Mouse (Mus musculus) T-helper 1 cell (primary cell): Measurements from ENCODE around the gene Hp1bp3.

ENCODE experiments used
- in situ Hi-C: fragments of 300-600 bp; cut with MboI, MseI; formaldehyde crosslinking; loops from one replicate; pipeline ENCODE4 v1.15.1; 2025; ENCODE audit warnings: high pct_unique_total_duplicates

Hp1bp3 gene

DNA sequence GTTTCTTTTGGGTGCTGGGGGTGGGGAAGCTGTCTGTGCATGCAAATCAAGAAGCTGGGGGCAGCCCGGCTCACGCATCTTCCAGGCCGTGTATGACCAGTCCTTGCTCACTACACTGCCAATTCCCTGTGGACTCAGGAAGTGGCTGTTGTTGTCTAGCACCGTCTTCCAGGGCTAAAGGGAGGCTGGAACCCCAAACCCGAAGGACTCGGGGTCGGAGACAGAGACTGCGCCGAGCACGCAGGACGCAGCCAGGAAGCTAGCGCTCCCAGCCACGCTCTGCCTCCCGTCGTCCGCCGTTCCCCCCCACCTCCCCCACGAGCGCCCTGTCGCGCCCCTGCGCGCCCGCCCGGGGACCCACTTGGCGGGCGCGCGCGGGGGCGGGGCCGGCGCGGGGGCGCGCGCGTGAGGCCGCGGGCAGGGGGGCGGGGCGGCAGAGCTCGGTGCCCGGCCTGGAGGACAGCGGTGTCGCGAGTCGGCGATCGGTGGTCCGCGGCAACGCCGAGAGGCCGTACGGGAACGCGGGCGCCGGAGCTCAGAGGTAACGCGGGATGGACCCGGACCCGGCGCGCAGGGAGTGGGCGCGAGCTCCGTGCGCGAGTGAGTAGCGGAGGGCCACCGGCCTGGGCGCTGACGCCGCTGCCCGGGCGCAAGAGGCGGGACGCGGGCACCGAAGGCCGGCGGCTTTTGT lies at the start of gene Hp1bp3:
TSS of gene Hp1bp3 (plus strand) at position 97 of the 691 bp plus-strand sequence.
- in situ Hi-C loops, result loop anchor here (10.0 to 25.0 kb wide), 2 partner anchors 342 to 1221 kb away; no protein-coding TSS in a partner anchor

DNA sequence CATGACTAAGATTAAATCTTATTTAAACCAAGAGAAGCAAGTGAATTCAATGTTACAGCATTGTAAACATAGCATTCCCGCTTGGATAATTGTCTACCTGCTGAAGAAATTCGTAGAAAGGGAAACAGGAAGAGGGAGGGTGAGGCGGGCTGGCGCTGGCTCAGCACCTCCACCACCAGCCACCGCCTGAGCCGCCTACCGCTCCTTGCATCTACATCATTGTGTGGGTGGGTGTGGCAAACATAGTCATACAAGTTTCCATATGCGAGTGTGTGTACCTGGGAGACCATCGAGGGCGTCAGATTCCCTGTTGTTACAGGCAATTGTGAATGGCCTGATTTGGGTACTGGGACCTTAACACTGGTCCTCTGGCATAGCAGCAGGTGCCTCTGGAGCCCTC lies 49.6 kb upstream of the Hp1bp3 start:
- in situ Hi-C loops, result no loop called here

DNA sequence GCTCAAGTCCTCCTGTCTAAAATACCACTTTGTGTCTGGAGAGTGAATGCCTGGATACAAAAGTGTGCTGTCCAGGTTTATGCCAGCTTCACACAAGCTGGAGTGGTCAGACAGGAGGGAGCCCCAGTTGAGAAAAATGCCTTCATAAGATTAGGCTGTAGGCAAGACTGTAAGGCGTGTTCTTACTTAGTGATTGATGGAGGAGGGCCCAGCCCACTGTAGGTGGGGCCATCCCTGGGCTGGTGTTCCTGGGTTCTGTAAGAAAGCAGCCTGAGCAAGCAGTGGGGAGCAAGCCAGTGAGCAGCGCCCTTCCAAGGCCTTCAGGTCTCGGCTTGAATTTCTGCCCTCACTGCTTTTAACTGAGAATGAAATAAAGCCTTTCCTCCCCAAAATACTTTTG lies 47.9 kb upstream of the Hp1bp3 start:
- in situ Hi-C loops, result no loop called here

DNA sequence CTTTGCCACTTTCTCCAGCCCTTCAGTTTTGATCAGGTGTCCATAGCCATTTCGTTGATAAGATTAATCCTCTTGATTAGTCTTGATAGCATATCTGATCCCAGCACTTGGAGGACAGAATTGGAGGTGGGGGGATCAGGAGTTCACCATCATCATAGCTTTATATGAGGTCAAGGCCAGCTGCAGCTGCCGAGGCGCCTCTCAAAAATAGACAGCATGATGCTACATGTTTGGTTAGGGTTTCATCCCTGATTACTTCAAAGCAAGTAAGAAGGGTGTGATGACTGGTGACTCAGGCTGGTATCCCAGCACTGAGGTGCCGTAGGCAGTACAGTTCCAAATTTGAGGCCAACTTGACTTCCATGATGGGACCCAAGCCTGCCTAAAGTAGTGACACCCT lies 46.7 kb upstream of the Hp1bp3 start:
- in situ Hi-C loops, result no loop called here

DNA sequence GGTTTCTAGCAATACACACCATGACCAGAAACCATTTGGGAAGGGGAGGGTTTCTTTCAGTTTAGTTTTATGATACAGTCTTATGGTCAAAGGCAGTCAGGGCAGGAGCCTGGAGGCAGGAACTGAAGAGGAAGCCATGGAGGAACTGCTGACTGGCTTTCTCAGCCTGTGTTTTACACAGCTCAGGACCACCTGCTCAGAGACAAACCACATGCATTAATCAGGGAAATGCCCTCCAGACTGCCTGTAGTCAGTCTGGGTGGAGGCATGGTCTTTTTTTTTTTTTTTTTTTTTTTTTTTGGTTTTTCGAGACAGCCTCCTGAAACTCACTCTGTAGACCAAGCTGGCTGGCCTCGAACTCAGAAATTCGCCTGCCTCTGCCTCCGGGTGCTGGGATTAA lies 43.4 kb upstream of the Hp1bp3 start:
- in situ Hi-C loops, result no loop called here

DNA sequence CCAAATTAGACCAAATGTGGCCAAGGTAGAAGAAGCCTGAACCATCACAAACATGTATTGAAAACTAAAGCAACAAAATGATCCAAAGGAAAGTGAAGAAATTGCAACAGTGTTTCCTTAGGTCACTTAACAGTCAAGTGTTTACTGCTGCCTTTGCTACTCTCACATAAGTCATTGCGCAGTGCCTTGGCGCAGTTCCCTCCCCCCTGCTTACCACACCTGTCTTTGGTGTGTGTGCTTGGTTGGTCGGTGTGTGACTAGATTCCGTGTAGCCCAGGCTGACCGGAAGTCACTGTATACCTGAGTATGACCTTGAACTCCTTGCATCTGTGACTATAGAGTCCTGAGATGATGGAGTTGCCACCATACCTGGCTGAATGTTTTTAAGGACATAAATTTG lies 36.7 kb upstream of the Hp1bp3 start:
- in situ Hi-C loops, result no loop called here

DNA sequence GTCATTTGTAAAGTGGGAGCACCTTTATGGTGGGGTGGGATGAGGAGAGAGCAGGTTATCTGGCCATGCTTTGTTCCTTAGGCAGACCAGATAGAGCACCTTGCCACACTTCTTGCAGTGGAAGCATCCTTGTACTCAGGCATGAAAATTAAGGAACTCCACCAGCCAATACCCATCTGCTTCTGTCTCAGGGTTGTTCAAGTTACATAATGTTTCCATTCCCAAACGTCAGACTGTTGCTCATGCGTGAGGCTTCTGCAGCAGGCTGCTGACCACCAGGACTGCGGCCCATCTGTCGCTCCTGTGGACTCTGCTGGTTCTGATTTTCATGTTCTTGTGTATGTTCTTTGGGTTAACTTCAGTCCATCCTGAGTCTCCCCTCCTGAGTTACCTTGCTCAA lies 35.4 kb upstream of the Hp1bp3 start:
- in situ Hi-C loops, result no loop called here

DNA sequence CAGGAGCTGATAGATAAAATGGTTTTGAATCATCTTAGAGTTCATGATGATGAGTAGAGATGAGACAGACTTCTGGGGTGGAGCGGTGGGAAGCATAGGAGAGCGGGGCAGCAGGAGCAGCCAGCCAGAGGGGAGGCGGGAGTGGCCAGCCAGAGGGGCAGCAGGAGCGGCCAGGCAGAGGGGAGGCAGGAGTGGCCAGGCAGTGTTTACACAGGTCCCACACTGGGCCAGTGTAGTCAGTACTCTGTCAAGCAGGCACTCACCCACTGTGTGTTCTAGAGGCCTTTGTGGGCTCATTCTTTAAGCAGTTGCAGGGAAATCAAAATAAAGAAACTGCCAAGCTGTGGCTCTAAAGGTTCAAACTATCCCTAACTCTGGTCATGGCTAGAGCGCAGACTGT lies 32.0 kb upstream of the Hp1bp3 start:
- in situ Hi-C loops, result no loop called here

DNA sequence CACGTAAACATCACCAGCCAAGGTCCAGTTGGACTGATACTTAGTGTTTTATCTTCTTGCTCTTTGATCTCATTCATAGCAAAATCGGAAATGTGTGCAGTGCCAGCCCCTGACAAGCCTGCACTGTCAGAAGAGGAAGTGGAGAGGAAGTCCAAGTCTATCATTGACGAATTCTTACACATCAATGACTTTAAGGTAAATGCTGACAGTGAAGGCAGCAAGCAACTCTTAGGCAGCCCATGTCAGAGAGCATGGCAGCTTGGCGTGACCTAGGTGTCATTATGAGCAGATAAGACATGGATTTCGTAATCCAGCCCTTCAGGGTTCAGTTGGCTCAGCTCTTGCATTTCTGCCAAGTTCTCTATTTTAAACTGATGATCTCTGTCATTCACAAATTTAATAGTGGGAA lies 31.5 kb upstream of the Hp1bp3 start:
- in situ Hi-C loops, result no loop called here

DNA sequence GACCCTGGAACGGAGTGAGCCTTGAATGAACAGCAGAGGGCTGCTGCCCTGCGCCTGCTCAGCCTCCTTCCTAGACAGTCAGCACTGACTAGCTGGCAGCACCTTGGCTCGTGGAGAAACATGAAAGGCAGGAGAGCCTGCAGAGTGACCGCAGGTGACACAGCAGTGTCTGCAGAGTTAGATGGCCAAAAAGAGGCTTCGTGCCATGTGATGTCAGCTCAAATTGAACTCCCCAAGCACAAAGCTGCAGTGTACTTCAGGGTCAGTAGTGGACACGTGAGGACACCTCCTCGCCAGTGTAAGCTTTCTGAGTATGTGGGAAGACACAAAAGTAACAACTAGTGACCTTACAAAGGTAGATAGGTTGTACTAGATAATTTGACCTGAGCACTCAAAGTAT lies 30.1 kb upstream of the Hp1bp3 start:
- in situ Hi-C loops, result no loop called here

DNA sequence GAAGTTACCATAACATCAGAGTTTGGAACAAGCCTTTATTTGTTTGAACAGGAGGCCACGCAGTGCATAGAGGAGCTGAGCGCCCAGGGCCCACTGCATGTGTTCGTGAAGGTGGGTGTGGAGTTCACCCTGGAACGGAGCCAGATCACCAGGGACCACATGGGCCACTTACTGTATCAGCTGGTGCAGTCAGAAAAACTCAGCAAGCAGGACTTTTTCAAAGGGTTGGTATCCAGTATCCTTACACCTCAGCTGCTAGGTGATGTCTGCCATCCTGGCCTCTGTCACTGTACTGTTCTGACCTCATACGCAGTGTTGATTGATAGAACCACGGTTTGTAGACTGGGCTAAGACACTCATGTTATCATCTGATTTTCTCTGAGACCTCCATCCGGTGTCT lies 28.1 kb upstream of the Hp1bp3 start:
- in situ Hi-C loops, result no loop called here

DNA sequence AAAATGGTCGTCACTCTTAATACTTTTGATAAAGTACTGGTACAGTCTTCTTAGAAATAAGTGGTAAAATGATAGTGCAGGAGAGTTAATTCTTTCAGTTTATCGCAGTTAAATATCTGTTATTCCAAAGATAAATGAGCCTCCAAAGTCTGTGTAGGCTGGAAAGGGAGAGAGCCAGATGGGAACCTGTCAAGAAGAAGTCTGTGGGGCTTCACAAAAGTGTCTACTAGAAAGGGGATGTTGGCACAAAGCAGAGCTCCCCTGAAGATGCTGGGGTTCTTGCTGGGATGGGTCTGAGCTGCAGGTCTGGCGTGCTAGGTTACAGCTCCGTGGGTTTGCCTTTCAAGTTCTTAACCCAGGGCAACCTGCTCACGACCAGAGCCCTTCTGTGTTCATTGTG lies 23.5 kb upstream of the Hp1bp3 start:
- in situ Hi-C loops, result no loop called here

DNA sequence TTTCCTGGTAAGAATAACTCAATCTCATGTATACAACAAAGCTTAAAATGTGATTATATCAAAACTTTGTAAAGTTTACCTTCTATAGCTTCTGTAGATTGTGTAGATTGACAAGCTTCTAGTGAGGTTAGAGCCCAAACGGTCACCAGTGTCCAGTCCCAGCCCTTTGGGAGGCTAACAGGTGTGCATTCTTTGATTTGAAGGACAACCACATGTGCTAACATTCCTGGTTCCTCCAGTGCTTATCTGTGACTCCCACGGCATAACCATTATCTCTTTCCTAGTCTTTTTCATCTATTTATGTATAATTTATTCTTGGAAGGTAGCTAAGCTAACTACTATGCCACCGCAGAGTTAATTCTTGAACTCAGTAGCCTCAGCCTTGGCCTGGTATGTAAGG lies 15.3 kb upstream of the Hp1bp3 start:
- in situ Hi-C loops, result loop anchor here (25.0 kb wide), 1 partner anchor 1237 kb away; no protein-coding TSS in a partner anchor

DNA sequence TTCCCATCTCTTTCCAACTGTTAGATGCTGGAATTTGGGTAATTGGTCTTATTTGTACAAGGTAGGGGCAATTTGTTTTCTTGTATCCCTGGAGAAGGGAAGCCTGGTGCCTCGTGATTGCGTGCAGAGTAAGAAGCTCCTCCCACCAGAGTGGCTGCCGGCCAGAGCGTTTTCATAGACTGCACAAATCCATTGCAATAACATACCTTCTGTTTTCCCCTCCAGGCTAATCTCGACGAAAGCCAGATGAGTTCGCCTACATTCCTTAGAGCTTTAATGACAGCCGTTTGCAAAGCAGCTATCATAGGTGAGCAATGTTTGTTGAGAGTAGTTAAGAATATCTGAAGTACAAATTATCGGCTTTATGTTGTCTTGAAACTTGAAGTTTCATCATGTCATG lies 14.4 kb upstream of the Hp1bp3 start:
- in situ Hi-C loops, result loop anchor here (25.0 kb wide), 1 partner anchor 1236 kb away; no protein-coding TSS in a partner anchor

DNA sequence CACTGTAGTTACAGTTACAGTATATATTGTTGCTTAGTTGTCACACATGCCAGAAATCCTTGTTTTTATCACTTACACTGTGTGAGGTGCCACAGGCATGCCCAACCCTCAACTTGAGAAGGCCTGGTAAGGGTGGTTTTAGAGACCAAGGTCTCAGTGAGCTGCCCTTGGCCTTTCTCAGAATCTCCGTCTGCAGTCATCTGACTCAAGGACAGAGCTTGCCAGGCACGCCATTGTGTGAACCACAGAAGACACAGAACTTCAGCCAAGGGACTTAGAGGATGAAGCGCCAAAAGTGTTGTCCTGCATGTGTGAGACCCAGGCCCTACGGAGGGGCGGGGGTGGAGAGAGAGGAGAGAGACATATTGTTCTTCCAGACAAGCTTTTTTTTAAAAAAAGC lies 6.0 kb upstream of the Hp1bp3 start:
- in situ Hi-C loops, result loop anchor here (10.0 to 25.0 kb wide), 2 partner anchors 335 to 1227 kb away; no protein-coding TSS in a partner anchor

DNA sequence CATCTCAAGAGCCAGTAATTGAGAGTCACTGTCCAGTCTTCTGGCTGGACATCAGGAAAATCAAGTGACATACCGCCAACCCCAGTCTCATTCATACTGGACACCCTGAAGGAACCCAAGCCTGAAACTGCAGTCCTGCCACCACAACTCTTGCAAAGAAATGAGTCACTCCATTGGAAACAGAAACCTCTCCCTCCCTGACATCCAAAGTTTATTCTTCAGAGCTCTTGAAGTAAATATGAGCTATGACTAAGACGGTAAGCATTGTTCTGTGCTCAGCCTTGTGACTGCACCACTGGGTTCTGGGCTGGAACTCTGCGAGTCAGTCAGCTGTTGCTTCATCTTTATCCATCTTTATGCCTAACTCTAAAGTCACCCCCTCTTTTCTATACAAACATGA lies 2.2 kb upstream of the Hp1bp3 start:
- in situ Hi-C loops, result loop anchor here (10.0 to 25.0 kb wide), 2 partner anchors 339 to 1223 kb away; no protein-coding TSS in a partner anchor

DNA sequence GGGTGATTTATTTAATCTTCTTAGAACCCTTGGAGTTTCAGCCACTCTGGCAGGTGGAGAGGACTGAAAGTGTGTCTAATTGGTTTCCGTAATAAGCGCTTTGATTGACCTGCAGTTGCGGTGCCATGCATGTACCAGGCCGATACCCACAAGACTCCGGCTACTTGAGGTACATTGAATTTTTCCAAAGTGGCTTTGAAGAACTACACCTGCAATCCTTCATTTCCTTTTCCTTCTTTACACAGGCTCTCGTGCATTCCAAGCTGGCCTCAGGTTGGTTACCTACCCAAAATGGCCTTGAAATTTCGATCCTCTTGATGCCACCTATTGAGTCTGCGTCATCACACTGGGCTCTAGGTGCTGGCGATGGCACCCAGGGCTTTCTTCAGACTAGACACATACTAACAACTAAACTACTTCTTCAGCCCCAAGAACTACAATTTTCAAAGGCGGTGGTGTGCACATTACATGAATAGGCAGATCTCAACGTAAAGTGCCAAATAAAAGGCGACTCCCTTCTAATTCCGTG lies 361 bp upstream of the Hp1bp3 start:
- in situ Hi-C loops, result loop anchor here (10.0 to 25.0 kb wide), 2 partner anchors 341 to 1222 kb away; no protein-coding TSS in a partner anchor

DNA sequence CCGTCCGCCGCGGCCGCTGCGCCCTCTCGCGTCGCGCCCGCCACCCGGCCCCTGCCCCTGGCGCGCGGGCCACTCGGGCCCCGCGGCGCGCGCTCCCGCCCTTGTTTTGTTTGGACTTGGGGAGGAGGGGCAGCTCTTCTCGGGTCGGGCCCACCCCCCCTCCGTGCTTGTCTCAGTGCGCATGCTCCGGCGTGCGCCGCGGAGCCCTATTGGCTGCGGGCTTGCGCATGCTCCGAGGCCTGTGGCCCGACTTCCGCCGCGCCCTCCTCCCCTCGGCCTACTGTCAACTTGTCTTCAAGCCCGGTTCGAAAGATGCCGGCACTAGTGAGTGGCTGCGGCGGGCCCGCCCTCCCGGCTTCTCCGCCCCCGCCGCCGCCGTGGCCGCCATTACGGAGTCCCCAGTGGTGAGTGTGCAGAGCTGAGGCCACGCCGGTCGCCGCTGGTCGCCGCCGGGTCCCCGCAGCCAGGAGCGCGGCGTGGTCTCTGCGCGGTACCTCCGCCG lies 846 bp downstream of the Hp1bp3 start:
- in situ Hi-C loops, result loop anchor here (10.0 to 25.0 kb wide), 2 partner anchors 342 to 1220 kb away; no protein-coding TSS in a partner anchor

DNA sequence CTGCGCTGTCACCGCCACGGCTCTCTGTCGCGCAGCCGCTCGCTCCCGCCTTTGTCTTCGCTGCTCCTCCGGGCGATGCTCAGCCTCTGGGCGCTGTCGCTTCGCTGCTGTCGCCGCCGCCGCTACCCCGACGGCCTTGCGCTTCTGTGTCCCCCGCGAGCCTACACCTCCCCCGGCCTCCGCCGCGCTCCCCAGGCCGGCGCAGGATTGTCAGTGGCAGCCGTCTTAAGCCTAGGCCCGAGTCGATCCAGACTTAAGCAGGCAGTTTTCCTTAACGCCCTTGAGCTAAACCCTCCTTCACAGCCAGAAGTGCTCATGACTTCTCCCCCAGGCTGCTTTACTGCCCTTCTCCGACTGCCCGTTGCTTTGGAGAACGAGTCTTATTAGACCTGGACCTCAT lies 1.3 kb downstream of the Hp1bp3 start:
- in situ Hi-C loops, result loop anchor here (10.0 to 25.0 kb wide), 2 partner anchors 343 to 1220 kb away; no protein-coding TSS in a partner anchor

DNA sequence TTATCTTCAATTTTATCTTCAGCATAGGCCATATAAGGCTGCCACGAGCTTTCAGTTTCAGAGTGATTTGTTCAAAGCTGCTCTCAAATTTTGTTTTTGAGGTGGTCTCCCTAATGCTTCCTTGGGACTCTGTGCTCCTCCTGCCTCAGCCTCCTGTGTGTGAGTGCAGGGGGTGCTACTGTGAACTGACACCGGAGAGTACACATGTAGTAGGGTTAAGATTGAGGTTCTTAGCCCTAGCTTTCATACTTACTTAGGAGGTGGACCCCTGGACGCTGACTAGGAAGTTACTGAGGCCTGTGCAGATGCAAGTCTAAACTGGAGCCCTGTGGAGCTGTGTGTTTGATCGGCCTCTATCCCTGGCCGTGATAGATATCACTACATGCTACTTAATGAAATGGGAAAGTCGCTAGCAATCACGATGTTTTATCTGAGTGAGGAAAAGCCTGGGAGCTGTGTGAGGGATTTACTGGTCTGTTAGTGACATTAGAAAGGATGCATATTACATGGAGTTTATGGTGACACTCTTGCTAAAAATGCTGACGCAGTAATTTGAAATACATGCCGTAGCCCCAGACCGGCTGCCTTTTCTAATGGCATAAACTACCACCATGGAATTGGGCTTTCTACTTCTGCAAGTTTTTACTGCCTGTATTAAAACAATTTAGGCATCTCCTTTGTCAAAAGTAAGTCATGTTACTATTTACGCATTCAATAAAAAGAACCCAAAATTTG lies 2.0 kb downstream of the Hp1bp3 start:
- in situ Hi-C loops, result loop anchor here (10.0 to 25.0 kb wide), 2 partner anchors 343 to 1219 kb away; no protein-coding TSS in a partner anchor

DNA sequence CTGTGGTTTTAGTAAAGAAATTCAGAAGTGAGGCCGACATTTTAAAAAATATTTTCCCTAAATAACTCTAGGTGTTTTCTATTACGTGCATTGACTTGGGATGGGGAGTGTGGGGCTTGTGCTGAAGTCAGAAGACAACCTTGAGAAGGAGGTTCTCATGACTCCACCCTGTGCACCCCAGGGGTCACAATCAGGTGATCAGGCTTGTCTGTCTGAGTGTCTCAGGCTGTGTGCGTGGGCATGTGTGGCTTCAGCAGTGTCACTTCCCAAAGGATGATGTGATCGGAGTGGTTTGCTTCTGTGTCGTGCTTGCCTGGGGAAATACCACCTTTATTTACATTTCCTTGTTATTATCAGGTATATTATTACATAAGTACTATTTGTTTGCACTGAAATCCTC lies 3.2 kb downstream of the Hp1bp3 start:
- in situ Hi-C loops, result loop anchor here (10.0 to 25.0 kb wide), 2 partner anchors 345 to 1218 kb away; no protein-coding TSS in a partner anchor

DNA sequence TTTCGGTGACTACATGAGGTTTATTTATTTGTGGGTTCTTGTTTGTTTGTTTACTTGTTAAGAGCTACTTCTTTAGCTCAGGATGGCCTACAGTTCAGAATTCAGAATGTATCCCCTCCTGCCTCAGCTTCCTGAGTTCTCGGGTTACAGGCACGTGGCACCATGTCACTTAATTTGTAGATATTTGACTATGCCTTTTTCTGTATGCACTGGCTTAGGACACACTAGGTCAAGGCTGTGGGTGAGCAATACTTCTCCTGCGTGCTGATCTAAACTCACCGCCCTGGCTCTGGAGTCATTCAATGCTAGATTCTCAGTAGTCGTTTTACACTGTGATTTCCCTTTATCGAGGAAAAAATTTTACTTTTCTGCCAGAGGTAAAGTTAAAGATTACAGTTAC lies 4.7 kb downstream of the Hp1bp3 start:
- in situ Hi-C loops, result loop anchor here (25.0 kb wide), 1 partner anchor 1217 kb away; no protein-coding TSS in a partner anchor
